Mouse (Mus musculus): Measurements from ENCODE around the gene Ccdc15.

Ccdc15 gene

DNA sequence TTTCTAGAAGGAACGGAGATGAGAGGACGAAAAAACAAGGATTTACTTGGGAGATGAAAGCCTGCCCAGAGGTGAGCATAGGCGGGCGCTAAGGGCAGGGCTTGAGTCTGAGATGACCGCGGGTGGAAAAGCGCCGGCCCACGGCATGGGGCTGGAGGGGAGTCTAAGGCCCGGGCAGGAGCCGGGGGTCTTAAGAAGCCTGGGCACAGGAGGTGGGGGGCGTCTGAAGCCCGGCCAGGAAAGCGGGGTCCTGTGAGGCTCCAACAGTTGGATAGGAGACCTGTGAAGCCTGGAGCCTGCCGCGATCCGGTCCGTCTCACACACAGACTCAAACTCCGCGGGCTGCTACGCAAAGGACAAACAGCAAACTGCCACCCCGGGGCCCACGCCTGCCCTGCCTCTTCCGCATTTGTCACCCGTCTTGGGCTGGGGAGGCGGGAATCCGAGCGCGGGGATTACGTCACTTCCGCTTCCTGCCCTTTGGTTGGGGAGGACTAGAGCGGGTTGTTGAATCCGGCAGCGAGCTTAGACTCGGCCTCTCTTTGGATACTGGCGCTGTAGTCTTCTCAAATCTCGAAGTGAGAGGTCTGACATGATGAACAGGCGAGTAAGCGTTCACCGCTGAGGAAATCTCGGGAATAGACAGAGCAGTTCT lies at the start of gene Ccdc15:
Gene Ccdc15 (minus strand): TSS at position 445 of the 655 bp plus-strand sequence.
- peak; percentile 97 for DNase-seq (ENCODE audit: extremely low spot score)

DNA sequence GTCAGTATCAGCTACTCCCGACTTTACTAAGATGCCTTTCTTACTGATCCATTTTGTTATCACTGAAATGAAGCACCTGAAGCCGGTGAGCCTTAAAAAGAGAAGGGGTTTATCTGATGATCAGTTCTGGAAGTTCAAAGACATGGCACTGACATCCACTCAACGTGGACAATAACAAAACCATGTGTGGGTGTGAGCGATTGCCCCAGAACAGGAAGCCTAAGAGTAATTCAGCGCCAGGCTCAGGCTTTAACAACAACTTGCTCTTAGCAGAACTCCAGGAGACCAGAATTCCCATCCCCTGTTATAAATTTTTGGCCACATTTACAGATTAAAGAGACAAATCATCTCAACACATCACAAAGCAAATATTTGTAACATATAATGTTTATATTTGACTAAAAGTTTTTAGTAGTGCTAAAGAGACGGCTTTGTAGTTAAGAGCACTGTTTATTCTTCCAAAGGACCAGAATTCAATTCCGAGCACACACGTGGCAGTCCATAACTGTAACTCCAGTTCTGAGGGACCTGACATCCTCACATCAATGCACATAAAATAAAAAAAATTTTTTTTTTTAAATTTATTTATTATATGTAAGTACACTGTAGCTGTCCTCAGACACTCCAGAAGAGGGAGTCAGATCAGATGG lies 45.4 kb upstream of the Ccdc15 start:
- DNase-seq (ENCODE audit: extremely low spot score): no peak

DNA sequence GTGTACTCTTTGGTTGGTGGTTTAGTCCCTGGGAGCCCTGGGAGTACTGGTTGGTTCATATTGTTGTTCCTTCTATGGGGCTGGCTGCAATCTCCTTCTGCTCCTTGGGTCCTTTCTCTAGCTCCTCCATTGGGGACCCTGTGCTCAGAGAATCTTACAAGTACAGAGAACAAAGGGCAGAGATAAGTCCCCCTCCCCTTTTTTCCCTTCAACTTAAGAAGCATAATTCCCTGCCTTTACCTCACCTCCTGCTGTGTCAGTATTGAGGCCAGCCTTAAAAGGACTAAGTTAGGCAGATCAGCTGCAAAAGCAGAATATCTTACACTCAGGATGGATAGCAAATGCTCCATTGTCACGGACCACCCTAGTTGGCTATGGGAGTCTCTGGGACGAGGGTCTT lies 43.8 kb upstream of the Ccdc15 start:
- no peak for DNase-seq (ENCODE audit: extremely low spot score)

DNA sequence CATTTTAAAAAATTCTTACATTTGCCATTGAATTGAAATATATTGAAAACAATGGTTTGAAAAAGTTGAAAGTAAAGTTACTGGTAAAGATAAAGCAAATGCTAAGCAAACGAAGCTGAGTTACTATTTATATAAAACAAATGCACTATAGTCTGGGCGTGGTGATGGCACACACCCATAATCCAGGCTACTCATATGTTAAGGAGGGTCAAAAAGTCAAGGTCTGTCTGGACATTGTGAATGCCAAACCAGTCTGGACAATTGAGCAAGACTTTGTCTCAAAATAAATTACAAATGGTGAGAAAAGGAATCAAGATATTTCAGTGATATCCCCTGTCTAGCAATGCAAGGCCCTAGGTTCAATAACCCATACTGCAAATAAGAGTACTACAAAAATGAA lies 42.7 kb upstream of the Ccdc15 start:
- no peak for DNase-seq (ENCODE audit: extremely low spot score)

DNA sequence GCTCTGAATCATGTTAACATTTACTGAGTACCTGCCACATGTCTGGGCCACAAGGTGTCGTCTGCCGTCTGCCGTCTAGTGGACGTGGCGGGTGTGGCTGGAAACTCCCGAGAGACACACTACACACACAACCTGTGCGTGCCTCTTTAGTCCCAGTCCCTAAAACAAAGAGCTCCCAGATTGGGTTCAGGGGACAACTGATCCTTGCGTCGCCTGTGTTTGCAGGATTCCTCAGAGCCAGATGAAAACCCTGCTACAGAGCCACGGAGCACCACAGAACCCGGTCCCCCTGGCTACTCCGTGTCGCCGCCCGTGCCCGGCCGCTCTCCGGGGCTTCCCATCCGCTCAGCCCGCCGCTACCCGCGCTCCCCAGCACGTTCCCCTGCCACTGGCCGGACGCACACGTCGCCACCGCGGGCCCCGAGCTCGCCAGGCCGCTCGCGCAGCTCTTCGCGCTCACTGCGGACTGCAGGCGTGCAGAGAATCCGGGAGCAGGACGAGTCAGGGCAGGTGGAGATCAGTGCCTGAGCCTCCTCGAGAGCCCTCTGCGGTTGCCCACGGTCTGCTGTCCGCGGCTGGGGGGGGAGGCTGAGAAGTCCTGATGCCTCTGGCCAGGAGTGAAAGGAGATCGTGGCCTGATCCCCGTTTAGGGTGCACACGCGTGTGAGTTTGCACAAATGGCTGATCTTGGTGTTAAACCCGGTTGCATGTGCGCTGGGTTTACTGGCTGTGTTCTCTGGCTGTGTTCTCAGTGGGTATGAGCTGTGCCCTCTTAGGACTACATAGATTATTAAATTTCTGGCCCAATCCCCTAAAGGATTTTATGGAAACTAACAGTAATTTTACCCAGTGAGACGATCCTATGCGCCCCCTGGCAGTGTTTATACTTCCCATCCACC lies 36.3 kb upstream of the Ccdc15 start:
- DNase-seq (ENCODE audit: extremely low spot score): peak; percentile 71

DNA sequence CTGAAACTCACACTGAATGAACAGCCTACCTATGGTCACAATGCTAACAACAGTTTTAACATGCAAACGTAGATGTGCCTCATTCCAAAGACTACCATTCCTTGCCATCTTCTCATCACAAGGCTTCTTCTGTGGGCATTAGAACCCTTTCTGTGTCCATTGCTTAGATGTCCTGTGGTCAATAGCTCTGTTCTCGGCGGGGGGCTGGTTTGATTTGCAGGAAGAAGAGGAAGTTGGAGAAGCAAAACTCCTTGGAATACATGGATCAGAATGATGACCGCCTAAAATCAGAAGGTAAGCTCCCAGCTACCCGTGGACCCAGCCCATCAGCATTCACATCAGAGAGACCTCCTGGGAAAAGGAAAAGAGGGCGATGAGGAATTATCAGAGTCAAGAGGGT lies 34.9 kb upstream of the Ccdc15 start:
- DNase-seq (ENCODE audit: extremely low spot score): no peak

DNA sequence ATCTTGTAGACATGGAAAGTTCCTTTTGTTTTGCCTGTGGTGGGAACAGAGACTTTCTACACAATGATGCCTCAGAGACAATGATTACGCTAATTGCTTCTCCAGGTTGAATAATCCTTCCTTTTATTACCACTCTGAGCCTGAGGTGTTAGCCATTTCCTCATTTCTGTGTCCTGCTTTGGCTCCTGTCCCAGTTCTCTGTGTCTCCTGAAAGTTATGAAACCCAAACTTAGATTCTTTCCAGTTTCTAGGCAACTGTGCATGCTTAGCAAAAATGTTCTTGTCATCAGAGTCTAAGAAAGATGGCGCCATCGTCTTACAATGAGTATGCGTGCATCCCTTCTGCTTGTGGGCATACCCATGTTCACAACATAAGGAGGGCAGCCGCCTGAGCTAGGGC lies 27.5 kb upstream of the Ccdc15 start:
- DNase-seq (ENCODE audit: extremely low spot score): no peak

DNA sequence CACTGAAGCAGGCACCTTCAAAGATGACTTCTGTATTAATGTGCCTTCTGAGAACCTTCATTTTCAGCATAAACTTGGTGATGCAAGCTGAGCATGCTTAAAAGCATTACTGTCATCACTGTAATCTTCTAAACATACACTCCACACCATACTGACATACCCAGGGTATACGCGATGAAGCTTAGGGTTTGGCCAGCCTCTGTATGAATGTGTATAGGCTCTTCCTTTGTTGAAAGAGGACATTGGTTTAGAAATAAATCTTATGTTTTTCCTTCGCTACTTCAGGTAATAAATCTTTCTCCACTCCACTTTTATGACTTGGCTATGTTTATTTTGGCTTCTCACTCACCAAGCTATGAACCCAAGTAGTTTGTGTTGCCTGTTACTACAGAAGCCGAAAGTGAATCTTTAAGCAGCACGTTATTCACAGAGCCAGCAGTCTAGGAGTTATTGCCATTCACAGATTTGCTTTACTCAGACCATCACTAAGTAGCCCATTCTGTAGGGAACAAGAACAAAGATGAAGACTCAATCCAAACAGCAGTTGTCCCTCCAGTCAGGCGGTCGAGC lies 23.1 kb upstream of the Ccdc15 start:
- no peak for DNase-seq (ENCODE audit: extremely low spot score)

DNA sequence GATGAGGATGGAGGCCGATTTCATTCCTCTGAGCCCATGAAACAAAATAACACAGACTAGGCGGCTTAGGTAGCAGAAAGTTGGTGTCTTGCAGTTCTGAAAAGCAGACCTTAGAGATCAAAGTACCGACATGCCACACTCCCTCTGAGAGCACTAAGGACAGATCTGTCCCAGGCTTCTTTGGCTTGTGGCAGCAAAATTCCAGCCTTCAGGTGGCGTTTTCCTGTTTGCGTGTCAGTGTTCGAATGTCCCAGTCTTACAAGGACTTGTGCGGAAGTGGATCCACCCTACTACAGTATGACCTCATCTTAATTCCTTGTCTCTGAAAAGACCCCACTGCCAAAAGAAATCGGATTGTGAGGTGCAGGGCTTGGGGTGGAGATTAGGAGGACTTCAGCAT lies 20.6 kb upstream of the Ccdc15 start:
- no peak for DNase-seq (ENCODE audit: extremely low spot score)

DNA sequence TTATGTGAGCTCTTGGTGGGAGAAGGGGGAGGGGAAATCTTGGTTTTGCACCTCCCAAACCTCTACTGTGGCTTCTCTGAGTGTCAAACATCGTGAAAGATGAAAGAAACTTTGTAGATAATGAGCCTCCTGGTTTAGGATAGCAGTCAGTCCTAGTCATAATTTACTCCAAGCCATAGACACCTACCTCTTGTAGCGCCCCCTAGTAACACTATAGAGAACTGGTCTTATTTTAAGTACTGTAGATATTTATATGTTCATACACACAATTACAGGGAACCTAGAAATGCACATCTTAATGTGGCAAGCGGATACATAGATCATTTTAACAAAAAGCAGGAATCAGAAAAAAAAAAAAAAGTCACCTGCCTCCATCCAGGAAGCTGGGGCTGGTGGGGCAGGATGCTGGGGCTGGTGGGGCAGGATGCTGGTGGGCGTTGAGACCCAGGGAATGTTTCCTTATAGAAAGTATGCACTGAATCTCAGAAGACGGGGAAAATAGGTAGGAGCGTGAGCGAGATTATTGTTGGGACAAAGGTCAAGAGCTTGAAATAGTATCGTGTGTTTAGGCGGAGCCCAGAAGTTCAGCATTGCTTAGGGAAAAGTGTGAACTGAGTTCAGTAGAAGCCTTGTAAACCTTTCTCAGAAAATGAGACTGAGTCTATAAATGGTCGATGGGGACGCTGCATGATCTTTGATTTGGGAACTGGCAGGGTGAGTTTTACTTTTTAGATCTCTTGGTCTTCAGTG lies 20.0 kb upstream of the Ccdc15 start:
- DNase-seq (ENCODE audit: extremely low spot score): no peak

DNA sequence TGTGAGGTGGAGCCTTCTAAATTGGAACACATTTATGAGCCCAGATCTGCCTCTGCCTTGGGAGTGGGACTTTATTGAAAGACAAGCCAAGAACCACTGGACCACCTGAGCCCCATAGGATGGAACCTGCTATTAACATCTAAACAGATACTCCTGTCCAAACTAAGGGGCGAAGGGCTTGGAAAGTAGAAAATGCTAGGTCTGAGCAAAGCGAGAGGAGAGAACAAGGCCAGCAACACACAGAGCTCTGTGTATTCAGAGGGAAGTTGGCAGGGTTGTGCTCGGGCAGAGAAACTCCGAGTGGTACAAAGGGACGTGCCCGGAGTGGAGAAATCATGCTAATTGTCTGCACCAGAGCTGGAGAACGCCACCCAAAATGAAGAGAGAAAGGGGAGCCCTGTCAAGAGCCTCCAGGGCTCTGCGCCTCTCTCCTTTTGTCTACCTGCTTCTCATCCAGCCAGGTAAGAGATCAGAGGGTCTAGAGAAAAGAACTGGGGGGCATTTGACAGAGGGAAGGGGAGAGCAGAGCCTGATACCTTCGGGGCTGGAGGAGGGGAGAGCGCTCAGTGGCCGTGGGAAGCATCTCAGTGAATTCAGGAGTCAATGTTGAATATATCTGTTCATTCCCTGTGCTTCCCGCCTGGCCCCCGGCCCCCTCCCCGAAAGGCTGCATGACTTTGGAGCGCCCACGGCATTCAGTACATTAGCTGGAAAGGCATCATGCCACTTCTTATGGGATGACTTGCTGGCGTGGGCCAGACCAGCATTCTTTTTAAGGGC lies 19.3 kb upstream of the Ccdc15 start, which contains the start of gene Hepacam:
Gene Hepacam (plus strand): TSS at position 51 of the 780 bp plus-strand sequence.
- no peak for DNase-seq (ENCODE audit: extremely low spot score)

DNA sequence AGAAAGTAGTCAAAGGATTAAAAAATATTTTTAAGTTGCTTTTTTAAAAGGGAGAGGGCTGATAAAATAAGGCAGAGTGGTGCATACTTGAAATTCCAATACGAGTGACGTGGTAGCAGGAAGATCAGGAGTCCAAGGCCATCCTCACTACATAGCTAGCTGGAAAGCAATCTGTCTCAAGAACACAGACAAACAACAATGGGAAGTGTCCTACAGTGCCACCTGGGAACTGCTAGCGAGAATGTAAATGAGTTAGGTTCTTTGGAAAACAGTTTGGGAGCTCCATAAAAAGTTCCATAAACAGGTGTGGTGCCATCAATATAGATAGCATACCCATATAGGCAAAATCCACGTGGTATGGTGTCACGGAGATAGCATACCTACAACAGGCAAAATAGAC lies 17.5 kb upstream of the Ccdc15 start:
- no peak for DNase-seq (ENCODE audit: extremely low spot score)

DNA sequence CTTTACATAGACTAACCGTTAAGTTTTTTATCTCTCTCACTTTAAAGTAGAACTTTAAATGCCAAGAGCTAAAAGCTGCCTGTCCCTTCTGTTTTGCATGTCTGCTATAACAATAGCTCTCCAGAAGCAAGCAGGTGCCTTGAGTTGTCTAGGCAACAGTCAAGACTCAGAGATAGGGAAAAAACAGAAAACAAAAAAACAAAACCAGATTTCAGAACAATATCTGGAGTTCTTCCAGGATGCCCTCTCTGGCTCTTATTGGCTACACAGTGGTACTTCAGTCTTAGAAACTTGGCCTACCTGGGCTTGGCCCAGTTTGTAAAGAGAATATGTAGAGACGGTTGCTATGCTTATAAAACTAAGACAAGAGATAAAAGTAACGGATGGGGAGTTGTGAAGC lies 16.2 kb upstream of the Ccdc15 start:
- no peak for DNase-seq (ENCODE audit: extremely low spot score)

DNA sequence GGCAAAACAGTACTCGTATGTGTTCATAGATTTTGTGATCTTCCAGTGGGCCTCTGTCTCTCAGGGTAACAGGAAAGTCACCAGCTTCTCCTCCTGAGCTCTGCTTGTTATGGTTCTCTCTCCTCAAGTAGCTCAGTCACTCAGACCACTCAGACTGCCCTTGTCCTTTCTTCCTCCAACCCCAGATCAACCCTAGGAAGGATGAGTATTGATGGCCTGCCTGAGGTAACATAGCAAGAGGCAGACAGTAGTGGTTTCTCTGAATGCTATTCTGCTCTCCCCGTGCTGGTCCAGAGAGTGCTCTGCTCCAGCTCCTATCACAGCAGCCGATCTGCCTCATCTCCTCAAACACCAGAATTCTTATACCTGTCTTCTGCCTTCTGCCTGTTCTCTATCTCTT lies 15.3 kb upstream of the Ccdc15 start:
- DNase-seq (ENCODE audit: extremely low spot score): no peak

DNA sequence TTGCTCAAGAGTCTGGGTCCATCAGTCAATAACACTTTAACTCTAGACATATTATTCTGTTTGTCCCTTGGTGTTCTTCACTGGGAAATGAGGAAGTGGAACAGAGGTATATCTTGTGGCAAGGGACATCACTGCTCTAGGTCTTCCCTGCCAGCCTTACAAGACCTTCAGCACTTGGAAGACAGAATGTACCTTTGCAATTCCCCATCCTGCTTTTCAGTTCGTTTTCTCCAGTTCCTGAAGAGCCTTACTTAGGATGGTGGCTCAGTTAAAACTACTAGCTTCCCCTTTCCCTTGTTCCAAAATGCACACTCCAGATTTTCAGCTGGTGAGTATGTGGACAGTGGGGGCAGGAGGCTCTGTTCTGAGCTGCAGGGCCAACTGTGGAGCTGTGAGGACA lies 14.6 kb upstream of the Ccdc15 start:
- DNase-seq (ENCODE audit: extremely low spot score): no peak

DNA sequence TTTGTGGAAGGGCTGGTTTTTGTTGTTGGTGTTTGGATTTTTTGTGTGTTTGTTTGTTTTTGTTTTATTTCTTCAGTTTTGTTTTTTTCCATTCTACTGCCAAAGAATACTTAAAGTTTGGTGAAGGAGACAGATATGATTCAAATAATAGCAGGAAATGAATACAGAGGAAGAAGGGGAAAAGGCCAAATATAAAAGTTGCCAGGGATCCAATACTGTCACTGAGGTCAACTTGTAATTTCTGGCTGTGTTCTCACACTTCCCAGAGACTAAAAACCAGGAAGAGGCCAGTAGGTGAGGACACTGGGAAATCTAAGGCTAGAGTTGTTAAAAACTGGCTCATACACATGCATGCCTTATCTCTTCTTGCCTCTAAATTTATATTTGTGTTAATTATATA lies 13.9 kb upstream of the Ccdc15 start:
- DNase-seq (ENCODE audit: extremely low spot score): no peak

DNA sequence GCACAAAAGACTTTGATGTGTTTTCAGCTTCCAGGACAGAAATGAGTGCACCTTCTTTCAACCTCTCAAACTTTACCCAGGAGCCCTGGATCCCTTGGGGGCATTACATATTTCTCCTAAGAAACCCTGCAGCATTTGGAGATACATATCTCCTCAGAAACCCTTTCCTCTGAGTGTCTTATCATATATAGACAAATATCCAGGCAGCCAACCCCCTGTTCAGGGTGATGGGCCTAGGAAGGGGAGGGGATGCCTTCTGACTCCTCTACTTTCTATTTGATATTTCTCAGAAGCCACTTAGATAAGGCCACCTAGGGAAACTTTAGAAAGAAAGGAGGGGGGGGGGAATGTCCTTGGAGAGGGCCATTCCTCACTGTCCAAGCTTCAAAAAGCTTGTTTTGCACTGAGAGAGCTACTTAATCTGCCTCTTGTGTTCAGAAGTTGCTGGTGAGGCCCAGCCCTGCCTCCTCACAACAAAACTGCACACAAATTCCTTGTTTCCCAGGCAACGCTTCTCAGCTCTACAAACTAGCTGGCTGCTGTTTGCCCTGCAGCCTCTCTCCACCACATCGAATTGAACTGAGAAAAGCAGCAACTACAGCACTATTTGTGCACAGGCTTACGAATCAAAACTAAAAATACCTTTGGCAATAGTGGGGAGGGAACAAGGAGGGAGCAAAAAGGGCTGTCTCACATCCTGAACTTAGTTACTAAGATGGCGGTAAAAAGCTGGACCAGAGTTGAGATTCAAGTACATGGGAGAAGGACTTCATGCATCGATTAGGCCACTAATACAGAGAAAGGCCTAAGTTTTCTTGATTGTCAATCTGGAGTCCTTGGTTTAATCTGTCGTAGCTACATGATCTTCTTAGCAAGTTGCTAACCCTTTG lies 11.3 kb upstream of the Ccdc15 start:
- peak; percentile 83 for DNase-seq (ENCODE audit: extremely low spot score)

DNA sequence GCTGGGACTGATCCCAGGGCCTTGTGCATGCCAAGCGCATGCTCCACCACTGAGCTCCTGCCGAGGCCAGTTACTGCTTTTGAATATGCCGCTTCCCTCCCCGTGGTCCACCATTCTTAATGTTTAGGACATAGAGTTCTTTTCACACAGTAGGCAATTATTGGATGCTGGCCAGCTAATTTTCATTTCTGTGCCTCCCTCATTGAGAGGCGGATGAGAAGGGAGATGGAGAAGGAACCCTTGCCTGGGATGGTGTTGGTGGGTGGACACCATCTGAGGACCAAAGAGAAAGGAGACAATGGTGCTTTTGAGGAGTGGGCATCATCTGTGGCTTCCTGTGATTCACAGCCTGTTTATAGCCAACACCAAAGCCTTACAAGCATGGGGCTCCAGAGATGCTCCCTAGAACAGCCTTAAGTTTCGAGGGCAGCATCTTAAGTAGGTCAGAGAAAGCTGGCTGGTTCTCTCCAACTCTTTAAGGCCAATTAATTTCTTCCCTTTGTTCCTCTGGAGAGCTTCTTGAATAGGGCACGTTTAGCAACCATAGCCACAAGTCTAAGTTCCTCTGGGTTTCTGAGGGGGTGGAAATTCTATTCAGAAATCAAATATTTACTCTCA lies 10.6 kb upstream of the Ccdc15 start:
- DNase-seq (ENCODE audit: extremely low spot score): peak; percentile 15

DNA sequence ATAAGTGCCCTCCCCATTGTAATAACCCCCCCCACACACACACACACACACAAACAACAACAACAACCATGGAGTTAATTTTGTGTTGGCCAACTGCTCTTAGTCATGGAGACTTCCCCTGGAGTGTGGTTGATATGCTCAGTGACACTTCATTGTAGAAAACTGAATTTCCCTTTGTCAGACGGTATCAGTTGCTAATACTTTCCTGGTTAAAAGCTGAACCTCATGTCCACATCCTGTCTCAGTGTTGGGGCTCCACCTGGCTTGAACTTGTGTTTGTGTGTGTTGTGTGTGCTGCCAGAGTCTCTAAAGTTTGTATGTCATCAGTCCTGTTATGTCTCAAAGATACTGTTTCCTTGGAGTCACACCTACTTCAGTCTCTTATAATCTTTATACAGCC lies 6.3 kb upstream of the Ccdc15 start:
- DNase-seq (ENCODE audit: extremely low spot score): no peak

Measured in embryo, embryonic 9.5 days (tissue).